Mouse (Mus musculus) adrenal gland, adult 18-20 months (tissue): ENCODE results near the gene Glis2. TPM values are rescaled to one million over a fixed set of nuclear protein-coding genes. Genes with fewer than 3 reads are reported as not detected.
"Not testable (repeated sequence)": the region's sequence is repeated elsewhere in the genome, so short reads cannot be mapped to it uniquely, and the experiment has no call there.

ENCODE experiments used
- DNase-seq, 2 experiments: peaks; one replicate each; pipeline ENCODE4 v3.0.0; 2021 to 2022; ENCODE audit warnings: low spot score in 2 of 2
- total RNA-seq, 2 experiments: library from RNA; stranded (reverse); gene quantifications; 1 replicate in 1 of 2; 2 replicates in 1 of 2; pipeline ENCODE4 v1.2.3; 2021

Glis2 gene
- total RNA-seq, 2 experiments from 2014 or later, result 11.3 to 11.5 TPM

GRCm38 (mm10) chr16:4581179-4581578 lies 13.3 kb upstream of the Glis2 start:
- not testable (repeated sequence) for DNase-seq

DNA sequence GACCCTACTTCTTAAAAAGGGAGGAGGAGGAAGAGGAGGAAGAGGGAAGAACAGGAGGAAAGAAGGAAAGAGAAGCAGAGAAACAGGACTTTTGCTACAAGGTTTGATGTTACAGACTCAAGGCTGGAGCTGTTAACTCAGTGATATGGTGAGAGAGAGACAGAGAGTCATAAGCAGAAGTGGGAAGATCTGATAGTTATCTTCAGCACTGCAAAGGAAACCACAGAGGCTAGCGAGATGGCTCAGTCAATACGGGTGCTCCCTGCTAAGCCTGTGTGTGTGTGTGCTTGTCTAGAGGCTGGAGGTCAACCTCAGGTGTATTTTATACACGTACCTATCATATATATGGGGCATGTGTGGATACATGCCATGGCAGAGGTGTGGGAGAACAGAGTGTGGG lies 10.7 kb upstream of the Glis2 start:
- DNase-seq, result no peak

DNA sequence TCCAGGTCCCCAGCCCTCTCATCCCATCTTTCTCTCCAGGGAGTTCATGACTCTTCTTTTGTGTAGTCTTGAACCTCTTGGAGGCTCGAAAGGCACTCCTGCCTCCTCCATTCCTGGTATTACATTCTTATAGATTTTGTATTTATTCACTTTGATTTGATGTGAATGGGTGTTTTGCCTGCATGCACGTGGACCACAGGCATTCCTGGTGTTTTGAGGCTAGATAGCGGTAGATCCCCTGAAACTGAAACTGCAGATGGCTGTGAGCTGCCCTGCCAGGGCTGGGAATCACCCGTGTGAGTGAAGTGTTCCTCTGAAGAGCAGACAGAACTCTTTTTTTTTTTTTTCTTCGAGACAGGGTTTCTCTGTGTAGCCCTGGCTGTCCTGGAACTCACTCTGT lies 10.1 kb upstream of the Glis2 start:
- no peak for DNase-seq

DNA sequence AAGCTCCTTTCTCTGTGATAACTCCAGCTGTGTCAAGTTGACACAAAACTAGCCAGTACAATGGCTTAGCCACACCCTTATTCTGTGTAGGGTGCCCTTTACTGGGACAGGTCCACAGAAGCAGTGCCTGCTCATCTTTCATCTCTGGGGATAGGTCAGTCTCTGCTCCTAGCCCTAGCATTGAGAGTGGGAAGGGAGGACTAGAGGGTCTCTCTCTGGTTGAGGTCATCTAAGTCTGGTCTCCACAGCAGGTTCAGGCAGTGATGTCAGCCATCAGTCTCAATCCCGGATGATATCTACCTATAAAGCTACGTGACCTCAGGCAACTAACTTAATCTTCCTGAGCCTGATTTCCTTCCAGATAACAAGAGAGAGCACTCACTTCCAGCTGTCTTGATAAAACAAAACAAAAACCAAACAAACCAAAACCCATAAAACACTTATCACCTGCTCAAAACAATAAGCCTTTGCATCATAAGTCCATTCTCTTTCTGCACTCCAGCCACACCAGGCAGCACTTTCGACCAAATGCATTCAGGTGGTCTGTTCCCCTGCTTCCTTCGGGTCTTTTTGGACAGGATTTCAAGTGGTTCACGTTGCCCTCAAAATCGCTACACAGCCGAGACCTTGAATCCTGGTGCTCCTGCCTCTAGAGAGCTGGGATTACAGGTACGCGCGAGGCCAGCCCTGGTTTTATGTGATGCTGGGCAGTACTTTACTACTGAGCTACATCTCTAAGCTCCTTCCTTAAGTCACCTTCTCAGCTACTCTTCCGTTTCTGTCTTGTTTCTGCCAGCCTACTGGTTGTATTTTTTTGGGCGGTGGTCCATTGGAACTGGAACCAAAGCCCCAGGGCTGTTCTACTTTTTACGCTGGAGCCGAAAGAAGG lies 8.6 kb upstream of the Glis2 start:
- DNase-seq, result no peak

DNA sequence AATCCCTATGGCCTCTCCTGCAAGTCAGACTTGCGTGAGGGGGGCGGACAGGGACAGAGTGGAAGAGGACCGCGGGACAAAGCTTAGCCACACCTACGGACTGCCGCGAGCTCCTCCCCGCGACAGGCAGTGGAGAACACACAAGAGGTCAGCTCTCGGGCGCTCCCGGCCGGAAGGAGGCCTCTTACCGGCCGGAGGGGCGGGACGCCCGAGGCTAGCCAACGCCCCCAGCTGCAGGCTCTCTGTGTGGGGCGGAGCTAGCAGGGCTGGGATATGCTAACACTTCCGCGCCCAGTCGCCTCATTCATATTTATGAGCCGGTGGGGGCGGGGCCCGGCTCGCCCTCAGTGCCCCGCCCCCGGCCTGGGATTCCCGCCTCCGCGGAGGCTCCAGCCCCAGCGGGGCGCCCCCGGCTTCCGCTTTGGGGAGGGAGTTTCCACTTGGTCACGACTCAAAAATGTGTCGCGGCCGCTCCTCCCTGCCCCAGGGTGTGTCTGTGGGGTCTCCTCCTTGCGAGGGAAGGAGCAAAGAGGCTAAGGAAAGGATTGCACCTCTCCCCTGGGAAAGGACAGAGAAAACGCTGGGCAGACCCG lies 7.9 kb upstream of the Glis2 start:
- DNase-seq, result peak; percentile 94 to 97

DNA sequence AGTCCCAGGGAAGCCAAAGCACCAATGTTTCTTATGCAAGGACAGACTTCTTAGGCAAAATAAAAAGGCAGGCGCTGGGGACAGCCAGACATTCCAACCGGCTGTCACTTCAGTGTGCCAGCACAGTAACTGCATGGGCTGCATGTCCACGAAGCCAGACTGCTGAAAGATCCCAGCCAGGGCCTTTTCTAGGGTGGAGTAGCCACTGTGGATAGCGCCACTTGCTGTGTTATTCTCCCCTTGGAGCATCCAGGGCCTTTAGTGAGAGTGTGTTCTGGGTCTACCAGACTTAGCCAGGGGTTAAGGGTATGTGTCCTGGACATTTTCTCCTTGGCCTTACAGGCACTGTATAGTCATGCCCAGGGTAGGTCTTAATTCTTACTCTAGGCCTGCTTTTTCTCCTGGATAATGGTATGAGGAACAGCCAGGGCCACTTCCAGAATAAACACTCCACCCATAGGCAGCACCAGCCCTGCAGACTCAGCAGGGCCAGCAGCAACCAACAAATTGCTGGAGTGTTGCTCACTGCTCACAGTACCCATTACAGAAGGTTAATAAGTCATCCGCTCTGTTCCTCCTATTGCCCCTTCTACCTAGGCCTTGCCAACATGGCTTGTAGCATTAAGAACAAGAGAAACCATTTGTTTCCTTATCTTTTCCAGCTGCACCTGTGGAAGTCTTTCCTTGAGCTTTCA lies 6.8 kb upstream of the Glis2 start:
- no peak for DNase-seq

GRCm38 (mm10) chr16:4590236-4590635 lies 4.3 kb upstream of the Glis2 start:
- DNase-seq, result no peak

DNA sequence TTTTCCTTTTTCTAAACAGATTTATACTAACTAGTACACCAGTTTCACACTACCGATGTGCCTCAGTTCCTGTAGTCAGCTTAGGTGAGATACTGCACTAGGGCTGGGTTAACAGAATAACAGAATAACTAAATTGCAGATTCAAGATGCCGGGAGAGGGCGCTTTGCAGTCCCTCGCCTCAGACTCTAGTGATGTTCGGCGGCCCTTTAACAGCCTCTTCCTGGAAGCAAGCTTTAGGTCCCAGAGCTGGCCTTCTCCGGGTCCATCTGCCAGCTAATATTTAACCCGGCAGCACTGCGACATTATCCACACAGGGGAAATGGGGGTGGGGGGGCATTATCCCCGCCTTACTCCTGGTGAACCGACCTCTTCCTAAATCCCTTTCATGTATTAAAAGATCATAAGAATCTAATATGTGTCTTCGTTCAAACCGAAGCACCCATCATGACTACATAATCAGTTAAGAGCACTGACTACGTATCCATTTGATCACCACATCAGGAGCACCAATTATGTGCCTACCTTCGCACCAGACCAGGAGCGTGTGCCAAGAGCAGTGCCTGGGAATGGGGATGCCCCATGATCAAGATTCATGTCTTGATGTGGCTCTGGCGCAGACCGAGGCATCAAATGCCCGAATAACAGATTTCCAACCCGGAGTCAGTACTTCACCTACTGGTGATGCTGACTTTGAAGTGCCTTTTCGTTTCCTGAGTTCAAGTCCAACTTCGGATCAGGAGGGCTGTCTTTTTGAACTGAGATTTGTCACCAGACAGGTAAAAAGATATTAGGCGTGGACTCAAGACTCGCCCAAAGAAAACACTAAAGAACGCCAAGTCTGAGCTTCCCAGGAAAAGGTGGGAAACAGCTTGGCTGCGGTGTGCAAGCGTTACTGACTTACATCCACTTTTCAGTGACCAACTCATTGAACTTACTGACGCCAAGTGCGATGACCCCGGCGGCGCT lies 1.3 kb upstream of the Glis2 start:
- DNase-seq, result peak in 1 of 2 experiments; percentile 58

DNA sequence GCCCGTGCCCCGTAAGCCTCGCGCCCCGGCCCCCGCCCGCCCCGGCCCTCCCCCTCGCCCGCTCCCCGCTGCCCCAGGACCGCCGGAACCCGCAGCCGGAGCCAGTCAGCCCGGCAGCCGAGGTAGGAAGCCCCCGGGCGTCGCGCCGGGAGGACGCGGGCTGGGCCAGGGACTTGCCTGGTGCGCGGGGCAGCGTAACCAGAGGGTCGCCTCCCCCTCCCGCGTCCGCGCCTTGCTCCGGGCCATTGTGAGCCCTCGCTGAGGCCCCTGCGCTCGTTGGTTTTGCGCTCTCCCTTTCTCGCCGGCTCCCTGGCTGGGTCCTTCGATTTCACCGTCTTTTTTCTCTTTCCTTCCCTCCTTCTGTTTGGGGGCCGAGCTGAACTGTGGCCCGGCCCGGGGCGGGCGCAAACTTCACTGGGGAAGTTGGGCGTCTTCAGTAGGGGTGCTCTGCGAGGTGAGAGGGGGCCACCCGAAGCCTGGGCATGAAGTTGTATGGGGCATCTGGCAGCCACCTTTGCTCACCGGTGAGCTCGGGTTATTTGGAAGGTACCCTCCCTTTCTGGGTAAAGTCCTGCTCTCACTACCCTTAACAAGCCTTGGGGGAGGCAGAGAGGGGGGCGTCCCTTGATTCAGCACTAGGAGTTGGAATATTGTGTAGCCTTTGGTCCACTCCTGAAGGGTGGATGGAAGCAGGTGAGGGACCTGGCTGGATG lies 457 bp downstream of the Glis2 start:
- no peak for DNase-seq

GRCm38 (mm10) chr16:4595527-4595963 lies 1.0 kb downstream of the Glis2 start:
- no peak for DNase-seq

DNA sequence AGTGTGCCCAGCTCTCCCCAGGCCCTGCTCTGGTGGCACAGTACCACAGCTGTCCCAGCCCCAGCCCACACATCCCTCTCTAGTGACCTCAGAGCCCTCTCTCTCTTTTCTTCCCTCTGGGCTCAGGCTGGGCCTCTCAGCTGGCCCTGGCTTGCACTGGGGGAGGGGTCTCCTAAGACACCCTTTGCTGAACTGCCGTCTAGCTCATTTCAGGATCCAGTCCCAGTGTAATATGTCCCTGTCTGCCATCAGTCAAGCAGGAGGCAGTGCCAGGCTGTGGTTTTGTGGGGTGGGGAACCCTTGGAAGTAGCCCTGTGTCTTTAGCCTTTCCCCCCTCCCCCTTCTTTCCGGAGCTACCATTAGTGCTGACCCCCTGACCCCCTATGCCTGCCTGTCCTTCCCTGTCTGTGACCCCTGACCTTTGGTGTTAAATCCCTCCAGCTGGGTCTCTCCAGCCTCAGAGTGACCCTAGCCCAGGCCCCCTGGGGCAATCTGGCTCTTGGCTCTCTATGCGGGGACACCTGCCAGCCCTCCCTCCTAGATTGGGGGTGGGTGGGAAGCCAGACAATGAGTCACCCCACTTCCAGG lies 1.7 kb downstream of the Glis2 start:
- no peak for DNase-seq

- no peak for DNase-seq
These were observed 2.3 kb downstream of the Glis2 start for GRCm38 (mm10) chr16:4596836-4597235.

DNA sequence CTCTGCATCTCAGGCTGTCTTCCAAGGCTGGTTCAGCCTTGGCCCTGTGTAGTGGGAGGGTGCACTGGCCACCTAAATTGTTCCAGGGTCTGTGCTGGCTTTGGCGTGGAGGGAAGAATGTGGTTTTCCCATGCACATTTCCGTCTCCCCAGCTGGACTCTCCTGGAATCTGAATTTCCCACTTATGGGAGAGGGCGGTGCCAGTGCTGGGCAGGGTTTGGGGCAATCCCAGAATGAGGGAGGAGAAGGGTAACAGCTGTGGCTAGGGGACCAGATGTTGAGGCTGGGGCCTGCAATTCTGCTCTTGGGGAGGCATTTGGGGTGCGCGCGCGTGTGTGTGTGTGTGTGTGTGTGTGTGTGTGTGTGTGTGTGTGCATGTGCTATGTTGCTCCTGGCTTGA lies 2.8 kb downstream of the Glis2 start:
- no peak for DNase-seq

DNA sequence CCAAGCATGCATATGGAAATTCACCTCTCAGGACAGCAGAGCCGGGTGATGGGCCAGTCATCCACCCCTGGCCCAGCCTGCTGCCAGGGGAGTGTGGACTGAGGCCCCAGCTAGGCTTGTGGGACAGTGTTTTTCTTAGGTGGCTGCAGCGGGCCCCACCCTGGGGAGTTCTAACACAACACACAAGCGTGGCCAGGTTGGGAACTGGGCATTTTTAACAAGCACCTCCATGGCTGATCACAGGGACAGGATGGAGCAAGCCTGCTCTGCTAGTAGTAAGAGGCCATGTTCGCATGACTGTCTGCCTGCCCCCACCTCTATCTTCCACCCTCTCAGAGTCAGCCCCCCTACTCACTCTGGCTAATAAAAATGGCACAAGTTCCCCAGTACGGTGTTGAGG lies 3.5 kb downstream of the Glis2 start:
- DNase-seq, result no peak

- DNase-seq, result no peak
These were observed 4.5 kb downstream of the Glis2 start for GRCm38 (mm10) chr16:4598891-4599543.

DNA sequence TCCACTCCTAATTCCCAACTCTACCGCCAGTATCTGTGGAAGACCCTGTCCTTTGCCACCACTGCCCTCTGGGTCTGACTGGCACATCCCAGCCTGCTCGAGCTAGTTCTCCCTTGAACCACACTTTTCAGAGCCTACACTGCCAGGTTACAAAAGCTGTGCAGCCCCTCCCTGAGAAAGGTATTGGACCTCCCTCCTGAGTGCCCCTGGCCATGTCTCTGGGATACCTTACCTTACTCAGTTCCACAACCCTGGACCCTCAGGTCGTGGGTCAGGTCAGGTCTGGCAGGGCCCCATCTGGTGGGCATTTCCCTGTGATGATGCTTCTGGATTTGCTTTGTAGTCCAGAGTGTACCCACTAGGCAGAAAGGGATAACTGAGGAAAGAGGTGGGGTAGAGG lies 5.1 kb downstream of the Glis2 start:
- no peak for DNase-seq

DNA sequence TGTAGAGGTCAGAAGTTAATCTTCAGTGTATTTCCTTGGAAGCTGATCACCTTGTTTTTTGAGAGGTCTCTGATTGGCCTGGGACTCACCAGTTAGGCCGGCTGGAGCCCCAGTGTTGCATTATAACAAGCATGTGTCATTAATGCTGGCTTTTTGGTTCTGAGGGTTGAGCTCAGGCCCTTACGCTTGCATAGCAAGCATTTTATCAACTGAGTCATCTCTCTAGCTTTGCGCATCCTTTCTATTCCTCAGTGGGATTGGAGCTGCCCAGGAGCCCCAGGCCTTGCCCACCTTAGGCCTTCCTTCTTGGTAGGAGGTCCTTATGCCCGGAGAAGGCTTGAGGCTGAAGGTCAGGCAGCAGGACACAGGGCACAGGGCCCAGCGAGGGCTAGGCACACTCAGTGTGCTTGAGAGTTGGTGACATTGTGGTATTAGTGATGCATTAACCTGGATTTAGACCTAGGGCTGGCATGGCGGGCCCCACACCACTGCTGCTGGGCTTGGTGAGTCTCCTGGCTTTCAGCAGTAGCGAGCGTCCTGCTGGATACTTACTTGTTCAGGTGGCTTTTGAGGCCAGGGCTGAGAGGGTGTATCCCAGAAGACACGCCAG lies 6.3 kb downstream of the Glis2 start:
- no peak for DNase-seq

DNA sequence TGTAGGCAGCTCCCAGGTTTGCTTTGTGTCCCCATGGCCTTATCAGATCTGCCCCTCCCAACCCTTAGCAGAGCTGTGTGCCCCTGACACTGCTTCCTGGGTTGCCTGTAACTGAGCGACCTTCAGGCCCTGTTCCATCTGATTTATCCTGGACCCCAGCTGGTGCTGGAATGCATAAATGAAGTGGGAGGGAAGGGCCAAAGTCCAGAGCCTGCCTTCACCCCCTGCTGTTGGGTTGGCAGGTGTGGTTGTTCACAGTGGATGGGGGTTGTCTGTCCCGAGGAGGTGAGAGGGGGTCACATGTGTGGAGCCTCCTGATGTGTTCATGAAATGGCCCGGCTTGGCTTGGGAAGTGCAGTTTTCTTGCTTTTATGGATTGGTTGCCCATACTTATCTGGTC lies 7.7 kb downstream of the Glis2 start:
- no peak for DNase-seq
